Mouse (Mus musculus) E14TG2a.4 (cell line): ENCODE measurements at regions not wholly inside any gene's neighbourhood (a gene's known extent, or its start where the extent isn't known, plus 50 kb on each side); places are given as distances from the start of the nearest gene placed in this dataset.

ENCODE experiments used
- H3K27me3 ChIP-seq: 2 replicates; pipeline ENCODE4 v1.6.1; 2014; ENCODE audit warnings: low read length, control low read depth; ENCODE audit not compliant: insufficient read depth
- H3K36me3 ChIP-seq: 2 replicates; pipeline ENCODE4 v1.6.1; 2014; ENCODE audit warnings: low read length, control low read depth; ENCODE audit not compliant: insufficient read depth
- H3K4me1 ChIP-seq: replicated peaks from 2 replicates; pipeline ENCODE4 v1.6.1; 2014; ENCODE audit warnings: low read depth, low read length, control low read depth
- H3K4me3 ChIP-seq: replicated peaks from 2 replicates; pipeline ENCODE4 v1.5.1; 2014; ENCODE audit warnings: mild to moderate bottlenecking, low read length
- H3K9me3 ChIP-seq: 2 replicates; pipeline ENCODE4 v1.6.1; 2014; ENCODE audit warnings: low read length, control low read depth
- CTCF ChIP-seq: conservative IDR thresholded peaks from 2 replicates; pipeline ENCODE4 v1.5.1; 2014; ENCODE audit warnings: low read length
- NANOG ChIP-seq: IDR thresholded peaks from 2 replicates; pipeline ENCODE4 v1.6.1; 2014; ENCODE audit warnings: borderline replicate concordance, low read length, mixed read lengths
- POU5F1 ChIP-seq: IDR thresholded peaks from 2 replicates; pipeline ENCODE4 v1.6.1; 2014; ENCODE audit warnings: low read length, borderline replicate concordance

DNA sequence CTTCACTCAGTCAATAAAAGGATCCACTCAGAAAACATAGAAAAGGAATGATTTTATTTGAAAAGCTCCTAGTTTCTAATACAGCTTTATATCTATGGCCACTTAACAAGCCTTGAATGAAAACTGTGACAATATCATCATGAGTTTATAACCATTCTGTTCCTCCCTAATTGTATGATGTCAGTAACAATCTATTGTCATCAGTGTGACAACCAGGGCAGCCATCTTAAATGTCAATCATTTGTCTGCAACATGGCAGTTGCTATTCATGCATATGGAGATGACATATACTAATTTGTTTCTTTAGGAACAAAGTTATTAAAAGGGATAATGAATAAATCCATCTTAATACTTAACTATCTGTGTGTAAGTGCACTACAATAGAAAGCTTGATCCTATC is 426.2 kb upstream of the Klf6 start:
- no peaks in the 10 kb centered on the region for H3K27me3 ChIP-seq
- H3K4me3 ChIP-seq = no peak overlapping the region
- H3K36me3 ChIP-seq = no peaks in the 10 kb centered on the region
- no peaks in the 10 kb centered on the region for H3K9me3 ChIP-seq
- H3K4me1 ChIP-seq = no peaks in the 10 kb centered on the region
- TF ChIP-seq NANOG = no peak
- no peak for TF ChIP-seq POU5F1
- TF ChIP-seq CTCF = no peak

- H3K27me3 ChIP-seq = no peaks in the 10 kb centered on the region
- no peaks in the 10 kb centered on the region for H3K36me3 ChIP-seq
- no peak for TF ChIP-seq POU5F1
- no peak for TF ChIP-seq CTCF
- TF ChIP-seq NANOG = no peak
- peaks cover 4% of the 10 kb centered on the region for H3K4me1 ChIP-seq
- no peak overlapping the region for H3K4me3 ChIP-seq
- H3K9me3 ChIP-seq = no peaks in the 10 kb centered on the region
These were observed 425.1 kb upstream of the Klf6 start for GRCm38 (mm10) chr13:5436191-5436590.

DNA sequence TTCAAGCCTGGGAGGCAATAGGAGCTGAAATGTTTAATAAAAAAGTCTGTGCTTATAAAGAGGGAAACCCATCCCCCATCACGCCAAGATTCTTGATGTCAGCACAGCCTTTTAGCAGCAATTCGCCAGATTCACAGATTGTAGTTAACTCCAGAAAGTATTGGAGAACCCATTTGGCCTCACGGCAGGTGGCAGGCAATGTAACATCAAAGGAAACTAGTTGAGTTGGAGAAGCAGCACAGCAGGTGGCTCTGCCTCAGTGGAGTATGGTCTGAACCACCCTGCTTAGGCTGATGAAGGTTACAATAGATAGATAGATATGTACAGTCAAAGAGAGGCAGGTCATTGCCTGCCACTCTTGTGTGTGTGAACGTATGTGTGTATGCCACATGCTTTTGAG is 420.8 kb upstream of the Klf6 start:
- Histone ChIP-seq H3K27me3 (no peaks in the 10 kb centered on the region), H3K36me3 (no peaks in the 10 kb centered on the region), H3K4me1 (peaks cover 19% of the 10 kb centered on the region), H3K9me3 (no peaks in the 10 kb centered on the region), H3K4me3 (no peak overlapping the region)
- TF ChIP-seq NANOG (peak; percentile 53; the same call in 1 of the 2 replicates), CTCF (no peak)

DNA sequence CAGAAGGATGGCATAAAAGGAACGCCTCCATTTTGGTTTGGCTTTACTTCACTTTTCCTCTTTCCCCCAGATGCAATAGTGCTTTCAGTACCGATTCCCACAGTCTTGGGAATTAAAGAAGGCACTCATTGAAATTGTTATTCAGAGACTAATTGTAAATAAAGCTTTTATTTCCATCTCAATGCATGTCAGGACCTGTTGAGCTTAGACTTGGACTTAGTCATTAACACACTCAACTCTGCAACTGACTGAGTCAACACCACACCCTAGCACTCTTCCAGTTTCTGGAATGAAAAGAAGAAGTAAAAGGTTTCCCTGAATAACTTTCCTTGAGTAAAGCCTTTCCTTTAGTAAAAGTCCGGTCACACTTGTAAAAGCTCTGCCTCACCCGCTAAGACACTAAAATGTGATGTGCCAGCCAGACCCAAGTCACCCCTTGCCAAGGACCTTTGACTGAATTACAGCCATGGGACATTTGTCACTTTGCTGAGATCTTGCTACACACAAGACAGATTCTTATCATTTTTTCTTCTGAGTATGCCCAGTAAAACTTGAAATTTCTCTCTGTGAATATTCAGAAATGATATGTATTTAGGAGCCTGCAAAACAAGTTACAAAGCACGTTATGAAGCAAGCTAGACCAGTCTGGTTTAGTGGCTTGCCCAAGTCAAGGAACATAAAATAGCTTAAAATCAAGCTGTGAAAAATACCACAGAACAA is 416.4 kb upstream of the Klf6 start:
- TF ChIP-seq POU5F1 (no peak), NANOG (peak; percentile 51; the same call in 1 of the 2 replicates), CTCF (no peak)
- Histone ChIP-seq H3K4me3 (no peak overlapping the region), H3K4me1 (peaks cover 19% of the 10 kb centered on the region), H3K36me3 (no peaks in the 10 kb centered on the region), H3K9me3 (no peaks in the 10 kb centered on the region), H3K27me3 (no peaks in the 10 kb centered on the region)

GRCm38 (mm10) chr13:5448601-5449000 is 412.7 kb upstream of the Klf6 start:
- no peaks in the 10 kb centered on the region for H3K27me3 ChIP-seq
- peaks cover 15% of the 10 kb centered on the region for H3K4me1 ChIP-seq
- no peak for TF ChIP-seq CTCF
- no peak for TF ChIP-seq NANOG
- no peak for TF ChIP-seq POU5F1

DNA sequence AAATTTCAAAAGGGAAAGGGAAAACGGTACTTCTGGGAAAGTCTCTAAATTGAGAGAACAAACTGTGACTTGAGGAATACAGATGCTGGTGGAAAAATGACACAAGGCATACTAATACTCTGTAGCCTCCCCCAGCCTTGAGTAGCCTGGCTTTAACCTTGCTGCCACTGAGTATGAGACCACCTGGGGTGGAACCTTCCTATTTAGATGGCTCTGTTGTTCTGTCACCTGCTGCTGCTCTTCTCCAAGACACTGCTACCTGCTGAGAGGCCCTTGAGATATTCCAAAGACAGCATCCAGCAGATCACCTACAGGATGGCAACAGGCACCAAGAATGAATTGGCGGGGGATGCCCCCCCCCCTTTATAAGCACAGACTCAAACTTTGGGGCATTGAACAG is 380.5 kb upstream of the Klf6 start:
- H3K27me3 ChIP-seq = no peaks in the 10 kb centered on the region
- no peak overlapping the region for H3K4me3 ChIP-seq
- H3K4me1 ChIP-seq = peaks cover 11% of the 10 kb centered on the region; the same call in 1 of the 2 replicates
- TF ChIP-seq NANOG (peak; percentile 77), CTCF (no peak)
- no peaks in the 10 kb centered on the region for H3K36me3 ChIP-seq
- H3K9me3 ChIP-seq = no peaks in the 10 kb centered on the region

More at GRCm38 (mm10) chr13:5448601-5449000, 412.7 kb upstream of the Klf6 start:
- H3K36me3 ChIP-seq = no peaks in the 10 kb centered on the region
- peaks cover 15% of the 10 kb centered on the region for H3K9me3 ChIP-seq
- H3K4me3 ChIP-seq = no peak overlapping the region

DNA sequence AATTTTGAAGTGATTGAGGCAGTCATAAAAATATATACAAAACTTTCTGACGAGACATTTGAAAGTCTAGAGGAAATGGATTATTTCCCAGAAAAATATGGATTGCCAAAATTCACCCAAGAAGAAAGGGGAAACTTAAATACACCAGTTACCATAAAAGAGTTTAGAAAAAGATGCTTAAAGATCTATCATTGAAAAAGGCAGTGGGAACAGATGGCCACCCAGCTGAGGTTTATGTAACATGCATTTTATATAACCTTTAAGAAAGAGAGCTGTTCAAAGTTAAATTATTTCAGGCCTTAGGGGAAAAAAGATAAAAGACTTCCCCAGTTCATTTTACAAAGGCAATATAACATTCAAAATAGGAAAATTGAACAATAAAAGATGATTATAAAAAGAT is 369.0 kb upstream of the Klf6 start:
- Histone ChIP-seq H3K4me3 (no peak overlapping the region), H3K9me3 (no peaks in the 10 kb centered on the region), H3K4me1 (no peaks in the 10 kb centered on the region), H3K27me3 (no peaks in the 10 kb centered on the region), H3K36me3 (no peaks in the 10 kb centered on the region)
- no peak for TF ChIP-seq CTCF

- H3K36me3 ChIP-seq = no peaks in the 10 kb centered on the region
- H3K9me3 ChIP-seq = no peaks in the 10 kb centered on the region
- no peak overlapping the region for H3K4me3 ChIP-seq
- H3K27me3 ChIP-seq = no peaks in the 10 kb centered on the region
- no peaks in the 10 kb centered on the region; the same call in 1 of the 2 replicates for H3K4me1 ChIP-seq
- TF ChIP-seq NANOG = no peak
- no peak for TF ChIP-seq CTCF
- no peak for TF ChIP-seq POU5F1
These were observed 363.7 kb upstream of the Klf6 start for GRCm38 (mm10) chr13:5497535-5497934.

- TF ChIP-seq CTCF (no peak), NANOG (no peak), POU5F1 (no peak)
- no peak overlapping the region for H3K4me3 ChIP-seq
- H3K27me3 ChIP-seq = no peaks in the 10 kb centered on the region
- H3K9me3 ChIP-seq = peaks cover 5% of the 10 kb centered on the region; the same call in 1 of the 2 replicates
- H3K4me1 ChIP-seq = no peaks in the 10 kb centered on the region
- no peaks in the 10 kb centered on the region for H3K36me3 ChIP-seq
These were observed 349.5 kb upstream of the Klf6 start for GRCm38 (mm10) chr13:5511784-5512183.
